Mouse (Mus musculus) ES-E14 (cell line): ENCODE results near the gene Vwce. TPM values are rescaled to one million over a fixed set of nuclear protein-coding genes. Genes with fewer than 3 reads are reported as not detected.

Experiments
- DNase-seq: peaks from one replicate; pipeline ENCODE4 v3.0.0-alpha.2; 2013; ENCODE audit warnings: low read depth, low spot score
- H3K27ac ChIP-seq: 2 replicates; pipeline ENCODE4 v1.5.1; 2012; ENCODE audit warnings: low read depth, mild to moderate bottlenecking, low read length, moderate library complexity, mixed read lengths; ENCODE audit not compliant: poor library complexity, insufficient read depth, severe bottlenecking
- H3K36me3 ChIP-seq: 2 replicates; pipeline ENCODE4 v1.6.1; 2012; ENCODE audit warnings: mild to moderate bottlenecking, low read length, moderate library complexity, mixed read lengths; ENCODE audit not compliant: control insufficient read depth, poor library complexity, insufficient read depth, severe bottlenecking
- H3K4me1 ChIP-seq, 2 experiments: fragments of 150-350 bp in 1 of 2; sonication (generic) in 1 of 2; 2 replicates each; pipeline ENCODE4 v1.6.1; 2012; ENCODE audit warnings: low read length in 2 of 2, mild to moderate bottlenecking in 1 of 2, mixed read lengths in 1 of 2; ENCODE audit not compliant: control insufficient read depth in 2 of 2, insufficient read depth in 2 of 2, poor library complexity in 1 of 2
- H3K4me3 ChIP-seq, 2 experiments: fragments of 150-350 bp in 1 of 2; sonication (generic) in 1 of 2; 2 replicates each; pipeline ENCODE4 v1.5.1; 2012; ENCODE audit warnings: low read length in 2 of 2, low read depth in 1 of 2, mild to moderate bottlenecking in 1 of 2, mixed read lengths in 1 of 2; ENCODE audit not compliant: insufficient read depth in 1 of 2, poor library complexity in 1 of 2, severe bottlenecking in 1 of 2
- H3K9ac ChIP-seq: 2 replicates; pipeline ENCODE4 v1.6.1; 2012; ENCODE audit warnings: low read depth, mild to moderate bottlenecking, low read length, mixed read lengths; ENCODE audit not compliant: poor library complexity, insufficient read depth, severe bottlenecking
- H3K9me3 ChIP-seq: fragments of 150-350 bp; sonication (generic); 2 replicates; pipeline ENCODE4 v1.6.1; 2012; ENCODE audit warnings: low read depth, mild to moderate bottlenecking, low read length; ENCODE audit not compliant: control insufficient read depth, insufficient read depth
- CHD2 ChIP-seq: IDR thresholded peaks from 2 replicates; pipeline ENCODE4 v1.6.1; 2014; ENCODE audit warnings: mild to moderate bottlenecking, low read depth, low read length, inconsistent platforms
- HCFC1 ChIP-seq: IDR thresholded peaks from 2 replicates; pipeline ENCODE4 v1.6.1; 2012; ENCODE audit warnings: low read length, inconsistent platforms, borderline replicate concordance; ENCODE audit not compliant: insufficient read depth
- MAFK ChIP-seq: IDR thresholded peaks from 2 replicates; pipeline ENCODE4 v1.6.1; 2014; ENCODE audit warnings: mild to moderate bottlenecking, low read depth, low read length, inconsistent platforms; ENCODE audit not compliant: insufficient read depth
- ZC3H11A ChIP-seq: IDR thresholded peaks from 2 replicates; pipeline ENCODE4 v1.6.1; 2012; ENCODE audit warnings: low read depth, mild to moderate bottlenecking, inconsistent platforms, low read length, borderline replicate concordance
- ZNF384 ChIP-seq: IDR thresholded peaks from 2 replicates; pipeline ENCODE4 v1.6.1; 2012; ENCODE audit warnings: low read depth, low read length, inconsistent platforms
- in situ Hi-C, 2 experiments: fragments of 600-800 bp; cut with MboI; formaldehyde crosslinking; loops; one replicate each; pipeline ENCODE4 v1.15.1; 2025; ENCODE audit warnings: low sequenced_read_pairs in 2 of 2, inconsistent platforms in 1 of 2; ENCODE audit not compliant: unreplicated experiment in 2 of 2
- total RNA-seq: library from RNA; depleted of rRNA; stranded (reverse); fragments of 300-350 nt; gene quantifications from 2 replicates; pipeline ENCODE4 v1.2.3, GENCODE M21; 2012; rRNA removed

The Vwce gene
- total RNA-seq, 1 experiment = 0.49 TPM

GRCm38 (mm10) chr19:10714168-10714567, 80.2 kb downstream of the Vwce start:
- Histone ChIP-seq H3K4me1 (0 out of 4 replicates have a peak, but pooled peaks cover 0 to under 1% of the 10 kb centered on the region in 2 experiments), H3K9me3 (no peaks in the 10 kb centered on the region), H3K36me3 (peaks cover 26% of the 10 kb centered on the region; the same call in 1 of the 2 replicates), H3K4me3 (no peak overlapping the region), H3K27ac (no peak overlapping the region), H3K9ac (no peak overlapping the region)
- no peak for DNase-seq
- no peak for TF ChIP-seq ZC3H11A
- TF ChIP-seq HCFC1 = no peak
- TF ChIP-seq MAFK = no peak
- TF ChIP-seq CHD2 = no peak
- TF ChIP-seq ZNF384 = no peak
- in situ Hi-C loops = loop anchor here in 1 of 2 experiments (25.0 kb wide), 1 partner anchor 248 kb away; the partner anchor contains the start of gene Ms4a10

- Histone ChIP-seq H3K4me1 (peaks cover 0 to 1% of the 10 kb centered on the region in 2 experiments; a peak in 1 of 4 replicates), H3K27ac (no peak overlapping the region), H3K9me3 (no peaks in the 10 kb centered on the region), H3K9ac (no peak overlapping the region), H3K4me3 (no peak overlapping the region), H3K36me3 (peaks cover 26% of the 10 kb centered on the region; the same call in 1 of the 2 replicates)
- in situ Hi-C loops = loop anchor here in 1 of 2 experiments (25.0 kb wide), 1 partner anchor 247 kb away; the partner anchor contains the start of gene Ms4a10
- no peak for TF ChIP-seq ZNF384
- TF ChIP-seq CHD2 = no peak
- no peak for TF ChIP-seq MAFK
- no peak for TF ChIP-seq HCFC1
- TF ChIP-seq ZC3H11A = peak; percentile 84
- peak; percentile 72 for DNase-seq
Observed at GRCm38 (mm10) chr19:10714682-10715475, 80.9 kb downstream of the Vwce start.

DNA sequence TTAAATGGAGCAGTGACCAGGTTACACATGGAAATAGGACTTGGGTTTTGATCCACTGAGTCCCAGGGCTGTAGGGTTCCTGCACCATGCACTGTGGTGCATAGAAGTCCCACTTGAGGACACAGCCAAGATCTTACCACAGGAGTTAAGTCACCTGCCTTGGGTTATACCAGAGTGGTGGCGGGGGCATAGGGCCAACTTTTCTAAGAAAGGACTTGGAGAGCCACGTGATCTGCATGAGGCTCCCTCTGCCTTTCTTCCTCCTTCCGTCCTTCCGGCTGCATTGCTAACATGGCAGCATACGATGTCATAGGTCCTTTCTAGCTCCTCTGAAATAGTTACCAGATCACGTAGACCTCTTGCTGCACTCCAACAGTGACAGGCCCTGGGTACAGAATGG, 81.5 kb downstream of the Vwce start:
- H3K9ac ChIP-seq = no peak overlapping the region
- in situ Hi-C loops = loop anchor here in 1 of 2 experiments (25.0 kb wide), 1 partner anchor 247 kb away; the partner anchor contains the start of gene Ms4a10
- no peak for TF ChIP-seq ZNF384
- TF ChIP-seq HCFC1 = no peak
- no peak for TF ChIP-seq ZC3H11A
- no peak for DNase-seq
- peaks cover 23% of the 10 kb centered on the region; the same call in 1 of the 2 replicates for H3K36me3 ChIP-seq
- H3K27ac ChIP-seq = no peak overlapping the region
- H3K9me3 ChIP-seq = no peaks in the 10 kb centered on the region
- no peak overlapping the region for H3K4me3 ChIP-seq
- peaks cover 0 to 7% of the 10 kb centered on the region in 2 experiments; a peak in 1 of 4 replicates for H3K4me1 ChIP-seq

Other genes with a start within 250 kb of the Vwce start
- gene Syt7, start 245.1 kb upstream of the Vwce start, total RNA-seq = 2.6 and 3.5 TPM in 2 replicates
- gene Lrrc10b, start 176.7 kb upstream of the Vwce start, total RNA-seq = 0.27 and 0.37 TPM in 2 replicates
- 0.48 and 0.62 TPM in 2 replicates for gene Ppp1r32, start 151.3 kb upstream of the Vwce start, total RNA-seq
- gene Cpsf7, start 108.9 kb upstream of the Vwce start, total RNA-seq = 37.7 and 38.0 TPM in 2 replicates
- 24.3 and 31.3 TPM in 2 replicates for gene Sdhaf2, start 108.1 kb upstream of the Vwce start, total RNA-seq
- gene Tmem216, start 78.0 kb upstream of the Vwce start, total RNA-seq = 29.2 and 30.1 TPM in 2 replicates
- gene Cyb561a3, start 57.0 kb upstream of the Vwce start, total RNA-seq = 12.9 and 14.9 TPM in 2 replicates
- 22.4 and 29.8 TPM in 2 replicates for gene Tmem138, start 56.9 kb upstream of the Vwce start, total RNA-seq
- gene Ddb1, start 28.9 kb upstream of the Vwce start, total RNA-seq = 584 and 635 TPM in 2 replicates
- gene Tkfc, start 28.6 kb upstream of the Vwce start, total RNA-seq = 12.2 and 14.4 TPM in 2 replicates
- gene Pga5, start 43.9 kb downstream of the Vwce start, total RNA-seq = 3.1 and 4.9 TPM in 2 replicates
- gene Vps37c, start 54.5 kb downstream of the Vwce start, total RNA-seq = 6.2 and 6.6 TPM in 2 replicates
- not detected in 2 replicates for gene Cd5, start 104.8 kb downstream of the Vwce start, total RNA-seq
- 3.4 and 4.9 TPM in 2 replicates for gene Cd6, start 195.8 kb downstream of the Vwce start, total RNA-seq
- 2.2 and 5.6 TPM in 2 replicates for gene Slc15a3, start 205.5 kb downstream of the Vwce start, total RNA-seq
- gene Tmem132a, start 235.7 kb downstream of the Vwce start, total RNA-seq = 41.4 and 84.8 TPM in 2 replicates
- 25.3 and 35.3 TPM in 2 replicates for gene Tmem109, start 247.8 kb downstream of the Vwce start, total RNA-seq